Mouse (Mus musculus): ENCODE data around the gene Pde4b. TPM values are rescaled to one million over a fixed set of nuclear protein-coding genes. Genes with fewer than 3 reads are reported as not detected.

Pde4b gene
- polyA plus RNA-seq, 1 experiment = 4.9 TPM

DNA sequence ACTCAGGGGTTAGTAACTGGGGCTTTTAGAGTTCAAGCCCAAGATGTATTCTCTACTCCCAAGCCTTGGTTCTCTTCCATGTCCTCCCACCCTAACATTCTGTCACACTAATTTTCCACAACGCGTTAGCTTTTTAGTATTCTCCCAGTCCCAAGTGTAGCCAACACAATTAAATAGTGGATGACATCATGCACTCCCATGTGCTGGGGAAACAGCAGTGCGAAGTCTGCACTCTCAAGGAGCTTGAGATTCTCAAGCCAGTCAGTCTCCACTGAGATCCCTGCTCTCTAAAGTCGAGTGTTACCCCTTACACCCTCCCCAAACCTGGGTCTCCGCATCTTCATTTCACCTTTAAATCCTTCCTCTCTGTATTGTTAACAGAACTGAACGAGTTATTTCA lies 434.1 kb downstream of the Pde4b start:
- Histone ChIP-seq H3K27ac (replicated peaks; ENCODE audit: low read depth, low read length) (no peak overlapping the region), H3K4me3 (ENCODE audit: insufficient read depth, low read depth, low read length) (no peak overlapping the region), H3K4me1 (ENCODE audit: control insufficient read depth, insufficient read depth, insufficient read length, low read length) (no peaks in the 10 kb centered on the region)

DNA sequence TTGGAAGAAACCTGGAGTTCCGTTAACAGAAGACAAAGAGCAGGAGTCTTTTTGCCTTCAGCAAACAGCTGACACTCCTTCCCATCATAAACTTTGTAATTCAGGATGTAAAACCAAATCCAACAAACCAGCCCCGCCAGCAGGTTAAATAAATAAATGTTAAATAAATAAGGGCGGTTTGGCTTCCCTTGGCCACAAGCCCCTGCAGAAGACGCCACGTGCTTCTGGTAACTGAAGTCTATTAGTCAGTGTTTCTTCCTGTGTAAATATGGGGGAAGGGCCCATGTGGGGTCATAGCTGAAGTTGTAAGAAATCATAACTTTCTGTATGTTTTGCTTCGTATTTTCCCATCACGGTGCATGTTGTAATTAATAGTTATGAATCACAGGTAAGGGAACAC lies 440.0 kb downstream of the Pde4b start:
- Histone ChIP-seq H3K4me1 (ENCODE audit: control insufficient read depth, insufficient read depth, insufficient read length, low read length) (no peaks in the 10 kb centered on the region), H3K27ac (replicated peaks; ENCODE audit: low read depth, low read length) (no peak overlapping the region), H3K4me3 (ENCODE audit: insufficient read depth, low read depth, low read length) (no peak overlapping the region)

GRCm38 (mm10) chr4:102530797-102531196 lies 443.5 kb downstream of the Pde4b start:
- no peak overlapping the region for H3K4me3 ChIP-seq (ENCODE audit: insufficient read depth, low read depth, low read length)
- H3K27ac ChIP-seq (replicated peaks; ENCODE audit: low read depth, low read length) = no peak overlapping the region
- H3K4me1 ChIP-seq (ENCODE audit: control insufficient read depth, insufficient read depth, insufficient read length, low read length) = peaks cover 6% of the 10 kb centered on the region; the same call in 1 of the 2 replicates

- H3K4me1 ChIP-seq (ENCODE audit: control insufficient read depth, insufficient read depth, insufficient read length, low read length) = peaks cover 6% of the 10 kb centered on the region; the same call in 1 of the 2 replicates
- H3K4me3 ChIP-seq (ENCODE audit: insufficient read depth, low read depth, low read length) = no peak overlapping the region
- no peak overlapping the region for H3K27ac ChIP-seq (replicated peaks; ENCODE audit: low read depth, low read length)
These were observed 444.4 kb downstream of the Pde4b start for GRCm38 (mm10) chr4:102531729-102532128.

DNA sequence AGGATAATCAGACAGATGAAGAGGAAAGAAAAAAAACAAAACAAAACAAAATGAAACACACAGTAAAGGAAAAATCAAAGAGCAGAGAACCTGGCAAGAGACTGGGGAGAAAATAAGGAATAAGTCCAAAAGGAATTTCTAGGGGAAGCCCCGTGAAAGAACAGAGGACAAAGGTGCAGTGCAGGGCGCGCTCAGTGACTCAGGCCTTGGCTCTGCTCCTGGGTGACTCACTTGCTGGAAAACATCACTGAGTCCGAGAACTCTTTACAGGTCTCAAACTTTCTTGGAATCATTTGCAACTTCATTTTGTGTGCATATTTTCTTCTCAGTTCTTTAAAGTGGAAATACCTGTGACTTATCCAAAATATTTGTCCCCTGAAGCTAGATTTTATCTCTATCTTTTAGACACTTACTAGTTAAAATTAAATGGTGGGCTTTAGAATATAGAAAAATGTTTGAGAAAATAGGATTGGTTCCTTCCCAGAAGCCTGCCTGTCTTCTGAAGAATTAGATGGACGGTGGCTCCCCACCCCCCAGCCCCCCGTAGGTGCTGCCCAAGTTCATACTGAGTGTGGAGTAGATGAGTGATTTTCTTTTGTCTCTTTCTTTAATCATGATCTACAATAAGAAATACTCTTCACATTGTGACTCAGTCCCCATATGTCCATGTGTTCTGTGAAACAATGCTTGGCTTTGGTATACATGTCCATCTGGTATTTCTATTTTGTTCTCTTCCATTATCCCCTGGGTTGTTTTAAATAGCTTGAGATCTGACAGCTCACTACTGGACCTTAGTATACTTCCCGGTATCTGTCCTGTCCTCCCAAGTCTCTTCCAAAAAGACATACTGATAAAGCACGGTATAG lies 446.1 kb downstream of the Pde4b start:
- H3K27ac ChIP-seq (replicated peaks; ENCODE audit: low read depth, low read length) = peak overlapping the region; percentile 58
- H3K4me3 ChIP-seq (ENCODE audit: insufficient read depth, low read depth, low read length) = no peak overlapping the region
- H3K4me1 ChIP-seq (ENCODE audit: control insufficient read depth, insufficient read depth, insufficient read length, low read length) = peaks cover 6% of the 10 kb centered on the region; the same call in 1 of the 2 replicates

GRCm38 (mm10) chr4:102534049-102534730 lies 446.8 kb downstream of the Pde4b start:
- Histone ChIP-seq H3K4me1 (ENCODE audit: control insufficient read depth, insufficient read depth, insufficient read length, low read length) (peaks cover 6% of the 10 kb centered on the region), H3K27ac (replicated peaks; ENCODE audit: low read depth, low read length) (peak overlapping the region; percentile 52), H3K4me3 (ENCODE audit: insufficient read depth, low read depth, low read length) (no peak overlapping the region)

DNA sequence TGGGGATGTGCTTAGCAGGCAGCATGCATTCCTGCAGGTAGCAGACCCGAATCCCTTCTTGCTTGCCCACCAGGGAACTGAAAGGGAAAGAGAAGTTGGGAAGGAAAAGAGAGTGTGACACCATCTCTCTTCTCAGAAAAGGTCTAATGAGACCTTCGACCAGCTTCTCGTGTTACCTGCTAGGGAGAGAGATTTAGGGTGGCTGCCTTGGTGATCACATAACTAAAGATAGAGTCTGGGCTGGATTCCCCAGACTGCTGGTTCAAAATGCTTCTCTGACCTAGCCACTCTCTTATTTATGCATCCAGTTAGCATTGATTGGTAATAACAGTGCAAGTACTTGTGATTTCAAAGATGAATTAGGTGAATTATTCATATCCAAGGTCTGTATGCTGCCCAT lies 448.5 kb downstream of the Pde4b start:
- no peak overlapping the region for H3K4me3 ChIP-seq (ENCODE audit: insufficient read depth, low read depth, low read length)

GRCm38 (mm10) chr4:102538266-102538665 lies 450.9 kb downstream of the Pde4b start:
- no peak overlapping the region for H3K27ac ChIP-seq (replicated peaks; ENCODE audit: low read depth, low read length)
- H3K4me1 ChIP-seq (ENCODE audit: control insufficient read depth, insufficient read depth, insufficient read length, low read length) = peaks cover 9% of the 10 kb centered on the region
- no peak overlapping the region for H3K4me3 ChIP-seq (ENCODE audit: insufficient read depth, low read depth, low read length)

More for the DNA sequence above, 448.5 kb downstream of the Pde4b start:
- peaks cover 6% of the 10 kb centered on the region for H3K4me1 ChIP-seq (ENCODE audit: control insufficient read depth, insufficient read depth, insufficient read length, low read length)
- H3K27ac ChIP-seq (replicated peaks; ENCODE audit: low read depth, low read length) = no peak overlapping the region

DNA sequence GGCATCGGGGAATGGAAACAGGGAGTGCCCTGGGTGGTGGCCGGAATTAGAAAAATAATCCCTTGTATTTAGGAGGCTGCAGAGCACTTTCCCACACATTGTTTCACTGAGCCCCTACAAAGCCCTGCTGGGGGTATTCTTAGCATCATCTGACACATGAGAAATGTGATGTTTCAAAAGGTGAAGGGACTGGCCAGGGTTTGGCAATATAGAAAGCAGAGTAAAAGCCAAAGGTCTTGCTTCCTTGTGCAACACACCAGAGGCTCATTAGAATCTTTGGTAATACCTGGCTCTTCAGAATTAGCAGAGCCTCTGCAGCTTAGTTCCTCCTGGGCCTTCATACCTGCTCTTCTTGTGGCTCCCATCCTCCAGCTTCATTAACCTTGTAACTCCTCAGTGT lies 451.4 kb downstream of the Pde4b start:
- Histone ChIP-seq H3K27ac (replicated peaks; ENCODE audit: low read depth, low read length) (no peak overlapping the region), H3K4me3 (ENCODE audit: insufficient read depth, low read depth, low read length) (no peak overlapping the region), H3K4me1 (ENCODE audit: control insufficient read depth, insufficient read depth, insufficient read length, low read length) (peaks cover 9% of the 10 kb centered on the region)

- Histone ChIP-seq H3K4me3 (ENCODE audit: insufficient read depth, low read depth, low read length) (no peak overlapping the region), H3K4me1 (ENCODE audit: control insufficient read depth, insufficient read depth, insufficient read length, low read length) (peaks cover 3% of the 10 kb centered on the region; the same call in 1 of the 2 replicates), H3K27ac (replicated peaks; ENCODE audit: low read depth, low read length) (no peak overlapping the region)
These were observed 452.3 kb downstream of the Pde4b start for GRCm38 (mm10) chr4:102539598-102540180.

- peaks cover 3% of the 10 kb centered on the region; the same call in 1 of the 2 replicates for H3K4me1 ChIP-seq (ENCODE audit: control insufficient read depth, insufficient read depth, insufficient read length, low read length)
- no peak overlapping the region for H3K4me3 ChIP-seq (ENCODE audit: insufficient read depth, low read depth, low read length)
- no peak overlapping the region for H3K27ac ChIP-seq (replicated peaks; ENCODE audit: low read depth, low read length)
These were observed 455.6 kb downstream of the Pde4b start for GRCm38 (mm10) chr4:102542976-102543375.

- Histone ChIP-seq H3K4me3 (ENCODE audit: insufficient read depth, low read depth, low read length) (no peak overlapping the region), H3K4me1 (ENCODE audit: control insufficient read depth, insufficient read depth, insufficient read length, low read length) (0 out of 2 replicates have a peak, but pooled peaks cover 3% of the 10 kb centered on the region), H3K27ac (replicated peaks; ENCODE audit: low read depth, low read length) (no peak overlapping the region)
These were observed 457.9 kb downstream of the Pde4b start for GRCm38 (mm10) chr4:102545226-102545625.

- Histone ChIP-seq H3K4me1 (ENCODE audit: control insufficient read depth, insufficient read depth, insufficient read length, low read length) (no peaks in the 10 kb centered on the region), H3K27ac (replicated peaks; ENCODE audit: low read depth, low read length) (no peak overlapping the region), H3K4me3 (ENCODE audit: insufficient read depth, low read depth, low read length) (no peak overlapping the region)
These were observed 468.2 kb downstream of the Pde4b start for GRCm38 (mm10) chr4:102555566-102555965.

- H3K27ac ChIP-seq (replicated peaks; ENCODE audit: low read depth, low read length) = no peak overlapping the region
- H3K4me3 ChIP-seq (ENCODE audit: insufficient read depth, low read depth, low read length) = no peak overlapping the region
- H3K4me1 ChIP-seq (ENCODE audit: control insufficient read depth, insufficient read depth, insufficient read length, low read length) = no peaks in the 10 kb centered on the region
These were observed 469.7 kb downstream of the Pde4b start for GRCm38 (mm10) chr4:102557006-102557405.

- H3K4me3 ChIP-seq (ENCODE audit: insufficient read depth, low read depth, low read length) = peak overlapping the region; percentile 29; the same call in 1 of the 2 replicates
- no peaks in the 10 kb centered on the region for H3K4me1 ChIP-seq (ENCODE audit: control insufficient read depth, insufficient read depth, insufficient read length, low read length)
- H3K27ac ChIP-seq (replicated peaks; ENCODE audit: low read depth, low read length) = 0 out of 2 replicates have a peak overlapping the region, but pooled peaks have one; percentile 5
These were observed 470.3 kb downstream of the Pde4b start for GRCm38 (mm10) chr4:102557508-102558220.
